Comparison of ENCODE assay signal across 22 mouse cellular contexts in the genomic region with DNA sequence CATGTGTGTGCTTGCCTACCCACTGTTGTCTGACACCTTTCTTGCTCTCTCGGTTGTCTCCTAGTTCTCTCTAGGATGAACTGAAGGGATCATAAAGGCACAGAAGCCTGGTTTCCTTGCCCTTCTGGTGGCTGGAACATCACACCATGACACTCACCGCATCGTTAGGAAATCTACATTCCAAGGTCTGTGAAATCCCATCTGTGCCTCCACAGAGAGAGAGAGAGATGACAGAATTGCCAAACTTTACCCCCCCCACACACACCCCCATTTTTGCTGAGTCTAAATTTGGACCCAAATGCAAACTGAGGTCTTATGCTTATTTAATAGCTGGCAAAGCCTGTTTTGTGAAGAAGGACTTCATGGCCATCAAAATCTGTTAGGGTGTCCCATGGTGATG.
DNase-seq lines count a peak whose midpoint lies in the region; ATAC-seq and TF ChIP-seq lines count a peak whose summit lies in the region.
"Had no signal": no experiment of that assay in that cellular context is flagged by ENCODE, and none has a peak within 500 bp of the region (broad histone marks: within the 10 kb centered on the region; RNA-seq: fewer than 3 reads in every experiment).

No protein-coding gene starts in this region.

- 38% methylated on average over 3 of the region's 3 CpGs for WGBS in embryonic facial prominence, embryonic 15.5 days
- 91% methylated on average over 3 of the region's 3 CpGs for WGBS in embryonic facial prominence, embryonic 10.5 days
- 64% methylated on average over 3 of the region's 3 CpGs for WGBS in lung, postnatal 0 days

- H3K4me1 ChIP-seq in embryonic facial prominence, embryonic 15.5 days: peaks cover 6% of the 10 kb centered on the region
- H3K4me1 ChIP-seq in embryonic facial prominence, embryonic 10.5 days: peaks cover 20% of the 10 kb centered on the region
- H3K4me1 ChIP-seq in lung, postnatal 0 days (ENCODE audit: insufficient read depth, low read depth, low read length): no peaks in the 10 kb centered on the region
- H3K4me1 ChIP-seq: forebrain, embryonic 13.5 days; hindbrain, embryonic 12.5 days had no signal

- TF ChIP-seq CTCF in lung, postnatal 0 days (IDR thresholded peaks at IDR 0.05): no peak

- no peaks in the 10 kb centered on the region for H3K9me3 ChIP-seq in embryonic facial prominence, embryonic 15.5 days (replicated peaks)
- no peaks in the 10 kb centered on the region for H3K9me3 ChIP-seq in embryonic facial prominence, embryonic 10.5 days
- no peaks in the 10 kb centered on the region for H3K9me3 ChIP-seq in lung, postnatal 0 days (ENCODE audit: low read length)
- H3K9me3 ChIP-seq: embryonic facial prominence, embryonic 12.5 days; forebrain, embryonic 10.5 days; forebrain, embryonic 13.5 days; heart, embryonic 10.5 days; heart, embryonic 13.5 days; hindbrain, embryonic 12.5 days; hindbrain, embryonic 15.5 days had no signal

- H3K4me3 ChIP-seq in embryonic facial prominence, embryonic 15.5 days (replicated peaks): no peak overlapping the region
- no peak overlapping the region for H3K4me3 ChIP-seq in embryonic facial prominence, embryonic 10.5 days
- H3K4me3 ChIP-seq in lung, postnatal 0 days (ENCODE audit: low read depth, low read length): no peak overlapping the region
- H3K4me3 ChIP-seq: embryonic facial prominence, embryonic 12.5 days; erythroblast, embryonic 14.5 days; forebrain, embryonic 10.5 days; forebrain, embryonic 13.5 days; heart, embryonic 10.5 days; heart, embryonic 13.5 days; hindbrain, embryonic 12.5 days; hindbrain, embryonic 15.5 days had no signal

- ATAC-seq in embryonic facial prominence, embryonic 15.5 days (ENCODE audit: insufficient number of reproducible peaks, low FRiP score, low TSS enrichment, low read depth): peak; percentile 58; the same call in 1 of the 2 replicates
- peak; percentile 68 for ATAC-seq in lung, postnatal 0 days
- ATAC-seq: activated CD4-positive, CD25-positive, alpha-beta regulatory T cell, adult 4 months; forebrain, embryonic 13.5 days; forebrain, embryonic 16.5 days; intestine, postnatal 0 days had no signal

- TF ChIP-seq EP300 in lung, postnatal 0 days (IDR thresholded peaks at IDR 0.05): no peak

- no peak for DNase-seq in embryonic facial prominence, embryonic 10.5 days (ENCODE audit: low spot score)
- peak; percentile 57 for DNase-seq in lung, postnatal 0 days (ENCODE audit: low spot score)
- no peak for DNase-seq in lung, postnatal 36 days
- DNase-seq in skeletal muscle tissue, adult 2 months (ENCODE audit: low read depth, low spot score): peak; percentile 57
- DNase-seq in adrenal gland, adult 18-20 months (ENCODE audit: low spot score in 2 of 2): no peak
- DNase-seq: adrenal gland, postnatal 14 days; cerebellum, adult 18-20 months; cerebellum, adult 9-10 months; cerebellum, postnatal 14 days; heart, postnatal 14 days had no signal

- no peaks in the 10 kb centered on the region for H3K36me3 ChIP-seq in embryonic facial prominence, embryonic 15.5 days
- H3K36me3 ChIP-seq in embryonic facial prominence, embryonic 10.5 days (replicated peaks): no peaks in the 10 kb centered on the region
- no peaks in the 10 kb centered on the region for H3K36me3 ChIP-seq in lung, postnatal 0 days (ENCODE audit: insufficient read depth, low read length)
- H3K36me3 ChIP-seq: embryonic facial prominence, embryonic 12.5 days; forebrain, embryonic 10.5 days; heart, embryonic 10.5 days; heart, embryonic 13.5 days; hindbrain, embryonic 12.5 days; hindbrain, embryonic 15.5 days had no signal

- H3K4me2 ChIP-seq in embryonic facial prominence, embryonic 15.5 days (replicated peaks): no peak overlapping the region
- H3K4me2 ChIP-seq in lung, postnatal 0 days (replicated peaks; ENCODE audit: low read depth, low read length): no peak overlapping the region
- H3K4me2 ChIP-seq: embryonic facial prominence, embryonic 12.5 days; forebrain, embryonic 13.5 days; heart, embryonic 13.5 days; hindbrain, embryonic 12.5 days; hindbrain, embryonic 15.5 days had no signal

- 0 out of 2 replicates have a peak, but pooled peaks cover 5% of the 10 kb centered on the region for H3K27me3 ChIP-seq in embryonic facial prominence, embryonic 15.5 days
- peaks cover 9% of the 10 kb centered on the region; the same call in 1 of the 2 replicates for H3K27me3 ChIP-seq in embryonic facial prominence, embryonic 10.5 days (replicated peaks; ENCODE audit: low read depth, poor library complexity, severe bottlenecking)
- no peaks in the 10 kb centered on the region for H3K27me3 ChIP-seq in lung, postnatal 0 days (replicated peaks; ENCODE audit: insufficient read depth, low read length)
- H3K27me3 ChIP-seq: forebrain, embryonic 13.5 days; heart, embryonic 13.5 days; hindbrain, embryonic 12.5 days; hindbrain, embryonic 15.5 days had no signal

- no peak overlapping the region for H3K9ac ChIP-seq in embryonic facial prominence, embryonic 15.5 days
- no peak overlapping the region for H3K9ac ChIP-seq in lung, postnatal 0 days (replicated peaks; ENCODE audit: low read depth)
- H3K9ac ChIP-seq: embryonic facial prominence, embryonic 12.5 days; forebrain, embryonic 13.5 days; heart, embryonic 13.5 days; hindbrain, embryonic 12.5 days; hindbrain, embryonic 15.5 days had no signal

- H3K27ac ChIP-seq in embryonic facial prominence, embryonic 15.5 days (replicated peaks): peak overlapping the region; percentile 58; the same call in 1 of the 2 replicates
- H3K27ac ChIP-seq in embryonic facial prominence, embryonic 10.5 days (replicated peaks): no peak overlapping the region
- peak overlapping the region; percentile 45; the same call in 1 of the 2 replicates for H3K27ac ChIP-seq in lung, postnatal 0 days (ENCODE audit: low read length)
- H3K27ac ChIP-seq: embryonic facial prominence, embryonic 12.5 days; forebrain, embryonic 10.5 days; forebrain, embryonic 13.5 days; heart, embryonic 10.5 days; heart, embryonic 13.5 days; hindbrain, embryonic 12.5 days; hindbrain, embryonic 15.5 days had no signal

Comparison
In these comparisons a context has a peak if more than half of its experiments do, and no peak if none do; other contexts are left out.
1. DNase-seq: peak in lung, postnatal 0 days (single experiment) and skeletal muscle tissue, adult 2 months (single experiment); none in embryonic facial prominence, embryonic 10.5 days (single experiment), lung, postnatal 36 days (single experiment) and adrenal gland, adult 18-20 months (0 of 2).